Mouse (Mus musculus) gastrocnemius, postnatal 14 days (tissue): ENCODE data around the gene Zw10. TPM values are rescaled to one million over a fixed set of nuclear protein-coding genes. Genes with fewer than 3 reads are reported as not detected.

Source experiments
- DNase-seq: peaks from one replicate; pipeline ENCODE4 v3.0.0; 2021; ENCODE audit warnings: mixed read lengths
- intact Hi-C: fragments of 180-260 bp; cut with DNase I; formaldehyde crosslinking; loops from one replicate; pipeline ENCODE4 v1.15.1; 2025; ENCODE audit warnings: low total_unique reads
- total RNA-seq, 2 experiments: library from RNA; stranded (reverse); gene quantifications; 2 replicates each; pipeline ENCODE4 v1.2.3; 2021

Zw10 gene
- total RNA-seq, 2 experiments from 2014 or later: 6.0 to 7.1 TPM

- DNase-seq: no peak
- intact Hi-C loops: no loop called here
These were observed 64.3 kb downstream of the Zw10 start for GRCm38 (mm10) chr9:49119759-49120158.

GRCm38 (mm10) chr9:49125706-49126105, 70.3 kb downstream of the Zw10 start:
- DNase-seq: no peak
- intact Hi-C loops: no loop called here

Other genes with a start within 250 kb of the Zw10 start
- 100 to 1,000 TPM in 1 of 2 experiments, 10 to 100 TPM in 1; 70.1 to 157 TPM for gene Zbtb16, start 219.4 kb upstream of the Zw10 start, total RNA-seq
- not detected for gene Htr3a, start 144.5 kb upstream of the Zw10 start, total RNA-seq
- not detected for gene Htr3b, start 90.6 kb upstream of the Zw10 start, total RNA-seq
- gene Usp28, start 70.2 kb upstream of the Zw10 start, total RNA-seq: 10 to 100 TPM; 69.9 to 98.4 TPM
- under 1 TPM in 1 of 2 experiments, not detected in 1; 0.45 TPM for gene Tmprss5, start 25.6 kb downstream of the Zw10 start, total RNA-seq
- gene Gm4894, start 194.9 kb downstream of the Zw10 start, total RNA-seq: not detected